Mouse (Mus musculus) heart, adult 9 months (tissue): ENCODE measurements at regions not wholly inside any gene's neighbourhood (a gene's known extent, or its start where the extent isn't known, plus 50 kb on each side); places are given as distances from the start of the nearest gene placed in this dataset.

Experiments
- DNase-seq, 2 experiments: peaks; one replicate each; pipeline ENCODE4 v3.0.0; 2022; ENCODE audit warnings: low spot score in 2 of 2

- no peak for DNase-seq
These were observed 63.0 kb downstream of the Kbtbd8 start for GRCm38 (mm10) chr6:95179993-95180392.

GRCm38 (mm10) chr6:95182238-95182637, 65.2 kb downstream of the Kbtbd8 start:
- DNase-seq = no peak

- DNase-seq = no peak
These were observed 68.3 kb downstream of the Kbtbd8 start for GRCm38 (mm10) chr6:95185074-95185931.

- no peak for DNase-seq
These were observed 79.6 kb downstream of the Kbtbd8 start for GRCm38 (mm10) chr6:95196631-95197030.

GRCm38 (mm10) chr6:95198611-95199010, 81.6 kb downstream of the Kbtbd8 start:
- DNase-seq = no peak

- DNase-seq = no peak
These were observed 85.3 kb downstream of the Kbtbd8 start for GRCm38 (mm10) chr6:95202291-95202790.

- no peak for DNase-seq
These were observed 85.9 kb downstream of the Kbtbd8 start for GRCm38 (mm10) chr6:95202978-95203377.

- no peak for DNase-seq
These were observed 87.2 kb downstream of the Kbtbd8 start for GRCm38 (mm10) chr6:95204231-95204630.

- no peak for DNase-seq
These were observed 90.0 kb downstream of the Kbtbd8 start for GRCm38 (mm10) chr6:95207063-95207462.

GRCm38 (mm10) chr6:95217431-95217830, 100.4 kb downstream of the Kbtbd8 start:
- DNase-seq = no peak

GRCm38 (mm10) chr6:95218830-95219229, 101.8 kb downstream of the Kbtbd8 start:
- no peak for DNase-seq

- DNase-seq = peak in 1 of 2 experiments; percentile 40
These were observed 98.4 kb upstream of the Gm10234 start for GRCm38 (mm10) chr6:95223537-95223936.

GRCm38 (mm10) chr6:95229885-95230284, 92.0 kb upstream of the Gm10234 start:
- DNase-seq = no peak

- peak; percentile 1 for DNase-seq
These were observed 87.2 kb upstream of the Gm10234 start for GRCm38 (mm10) chr6:95234712-95235111.

GRCm38 (mm10) chr6:95243657-95244056, 78.3 kb upstream of the Gm10234 start:
- DNase-seq = no peak

- no peak for DNase-seq
These were observed 77.0 kb upstream of the Gm10234 start for GRCm38 (mm10) chr6:95244911-95245310.

- no peak for DNase-seq
These were observed 65.6 kb upstream of the Gm10234 start for GRCm38 (mm10) chr6:95256303-95256702.

GRCm38 (mm10) chr6:95261001-95261400, 60.9 kb upstream of the Gm10234 start:
- no peak for DNase-seq

- DNase-seq = no peak
These were observed 57.7 kb upstream of the Gm10234 start for GRCm38 (mm10) chr6:95264011-95264869.

- DNase-seq = no peak
These were observed 52.4 kb upstream of the Gm10234 start for GRCm38 (mm10) chr6:95269524-95269923.
